ENCODE assay signal across 7 mouse cellular contexts in genomic region chr12:99964301-99965202, GRCm38 (mm10). TPM values are rescaled to one million over a fixed set of nuclear protein-coding genes. Genes with fewer than 3 reads are reported as not detected.
A peak's percentile ranks its signal among the peaks of the same experiment; 100 is the strongest.
DNase-seq lines count a peak whose midpoint lies in the region; ATAC-seq and TF ChIP-seq lines count a peak whose summit lies in the region.

Gene Kcnk13, plus strand, starts transcription at chr12:99964499.

- intact Hi-C loops in gastrocnemius, adult 2 months (cut with DNase I), result loop anchor here (2.0 to 5.0 kb wide), 3 partner anchors 62 to 882 kb away; no protein-coding TSS in a partner anchor

- WGBS in hindbrain, postnatal 0 days, result 1% methylated on average over 38 of the region's 39 CpGs

- peak within 1 kb of the TSS; percentile 77 for H3K4me3 ChIP-seq in gastrocnemius, adult 2 months
- peak within 1 kb of the TSS; percentile 55 for H3K4me3 ChIP-seq in hindbrain, postnatal 0 days (ENCODE audit: low read length)

- H3K4me1 ChIP-seq in hindbrain, postnatal 0 days (ENCODE audit: insufficient read depth, low read length), result peaks cover 16% of the 10 kb centered on the region

- no peaks in the 10 kb centered on the region for H3K36me3 ChIP-seq in hindbrain, postnatal 0 days (ENCODE audit: insufficient read depth, low read length)

- H3K4me2 ChIP-seq in hindbrain, postnatal 0 days (ENCODE audit: low read depth, low read length), result peak within 1 kb of the TSS; percentile 96

- 0 out of 2 replicates have a peak within 1 kb of the TSS, but pooled peaks have one; percentile 20 for H3K27ac ChIP-seq in gastrocnemius, adult 2 months
- H3K27ac ChIP-seq in hindbrain, postnatal 0 days, result no peak within 1 kb of the TSS

- H3K27me3 ChIP-seq in hindbrain, postnatal 0 days (ENCODE audit: insufficient read depth, low read length), result peaks cover 26% of the 10 kb centered on the region; the same call in 1 of the 2 replicates

- peak; percentile 41 for DNase-seq in T-cell, adult 2 months (ENCODE audit: low spot score)
- peak; percentile 74 to 81 for DNase-seq in cerebellum, postnatal 25 days
- peak; percentile 67 for DNase-seq in gastrocnemius, adult 2 months
- DNase-seq in hindbrain, postnatal 0 days (ENCODE audit: low spot score), result peak; percentile 83
- DNase-seq in left cerebral cortex, adult 8-10 months (ENCODE audit: low spot score in 2 of 2), result peak; percentile 68 to 70
- peak; percentile 68 for DNase-seq in right cerebral cortex, postnatal 14 days

- TF ChIP-seq CTCF in gastrocnemius, adult 2 months (IDR thresholded peaks at IDR 0.05), result peak; percentile 83
- TF ChIP-seq CTCF in hindbrain, postnatal 0 days (IDR thresholded peaks at IDR 0.05; ENCODE audit: low read depth), result peak; percentile 84

- no peaks in the 10 kb centered on the region for H3K9me3 ChIP-seq in hindbrain, postnatal 0 days (ENCODE audit: low read length)

- H3K9ac ChIP-seq in hindbrain, postnatal 0 days (replicated peaks; ENCODE audit: low read length), result peak within 1 kb of the TSS; percentile 44; the same call in 1 of the 2 replicates

- ATAC-seq in hindbrain, postnatal 0 days, result peak; percentile 58
- ATAC-seq in megakaryocyte, adult 5-6 weeks (ENCODE audit: poor library complexity, severe bottlenecking), result peak; percentile 71

RNA-seq across cellular contexts. Expression of gene Kcnk13, which starts in this region (rescaled TPM):
- total RNA-seq in gastrocnemius, adult 2 months (2021), result under 1 TPM; 0.08 to 0.13 TPM
- total RNA-seq in hindbrain, postnatal 0 days (2014; rRNA removed), result 1.8 and 3.7 TPM in 2 replicates
- 1.9 and 2.4 TPM in 2 replicates for polyA plus RNA-seq in hindbrain, postnatal 0 days (2015; fragmentation: Nextera tagmentation; extraction: Ambion mirVana)
- 10 to 100 TPM in 2 of 4 experiments, 1 to 10 TPM in 2; 9.1 to 10.2 (median 9.7) TPM for total RNA-seq in left cerebral cortex, adult 8-10 months (2022)
- total RNA-seq in megakaryocyte, adult 5-6 weeks (2015), result 0.16 and 0.23 TPM in 2 replicates
- 0.16 and 0.40 TPM in 2 replicates for total RNA-seq in megakaryocyte, adult 5-6 weeks (2017)

Comparison
In these comparisons a context has a peak if more than half of its experiments do, and no peak if none do; other contexts are left out.
1. Peak in DNase-seq, H3K4me3 ChIP-seq and H3K27ac ChIP-seq in gastrocnemius, adult 2 months; RNA of the gene not detected or under 1 TPM.
2. Peak in ATAC-seq in megakaryocyte, adult 5-6 weeks; RNA of the gene not detected or under 1 TPM.